Mouse (Mus musculus) adrenal gland, postnatal 36 days (tissue): ENCODE results near the gene Hspa2. TPM values are rescaled to one million over a fixed set of nuclear protein-coding genes. Genes with fewer than 3 reads are reported as not detected.
A peak's percentile ranks its signal among the peaks of the same experiment; 100 is the strongest.

Source experiments
- DNase-seq, 2 experiments: peaks; one replicate each; pipeline ENCODE4 v3.0.0; 2021; ENCODE audit warnings: mixed read lengths in 1 of 2
- long read RNA-seq, 2 experiments: library from polyadenylated mRNA; stranded (forward); transcript quantifications; one replicate each; pipeline ENCODE4 v2.0.0; 2021; ENCODE audit warnings: borderline sequencing depth in 2 of 2
- total RNA-seq, 2 experiments: library from RNA; stranded (reverse); gene quantifications; 2 replicates each; pipeline ENCODE4 v1.2.3; 2021

The Hspa2 gene
- total RNA-seq, result 10 to 100 TPM; 18.5 to 21.5 TPM
- long read RNA-seq, experiment 1, transcript Hspa2-202 (1 exons, 2,526 nt), result major isoform, 57 of 60 reads
- long read RNA-seq, experiment 1, partial matches to known transcripts, result 0 of 60 reads
- long read RNA-seq, experiment 1, other reads (novel, unspliced or antisense), result 1 of 60 reads
- long read RNA-seq, experiment 2, transcript Hspa2-202 (1 exons, 2,526 nt), result major isoform, 32 of 32 reads
- long read RNA-seq, experiment 2, partial matches to known transcripts, result 0 of 32 reads
- long read RNA-seq, experiment 2, other reads (novel, unspliced or antisense), result 0 of 32 reads

DNA sequence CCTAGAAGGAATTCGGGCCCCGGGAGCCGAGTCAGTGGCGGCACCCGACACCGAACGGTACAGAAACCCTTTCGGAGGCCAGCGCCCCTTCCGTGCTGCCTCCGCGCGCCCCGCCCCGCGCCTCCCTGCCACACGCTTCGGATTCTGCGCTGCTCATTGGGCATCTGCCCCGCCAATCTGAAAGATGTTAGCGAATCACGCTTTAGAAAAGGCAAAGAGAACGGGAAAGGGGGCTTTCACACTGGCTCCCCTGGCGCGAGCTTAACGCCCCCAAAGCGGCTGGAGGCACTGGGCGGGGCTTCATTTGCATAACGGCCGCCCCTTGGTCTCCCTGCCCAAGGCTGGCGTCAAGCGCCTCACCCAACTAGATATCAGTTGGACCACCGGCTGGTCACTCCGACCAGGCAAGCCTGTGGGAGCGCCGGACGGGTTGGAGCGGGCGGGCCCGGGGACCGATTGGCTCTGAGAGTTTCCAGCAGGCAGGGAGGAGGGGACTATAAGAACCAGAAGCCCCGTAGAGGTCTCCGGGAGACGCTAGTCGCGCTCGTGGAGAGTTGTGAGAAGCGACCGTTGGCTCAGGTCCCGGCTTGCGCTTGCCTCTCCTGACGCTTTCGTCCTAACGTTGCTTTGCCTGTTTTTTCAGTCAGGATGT is at the start of gene Hspa2:
TSS of gene Hspa2 (plus strand) at position 291 of the 652 bp plus-strand sequence.
- peak; percentile 99 to 100 for DNase-seq

DNA sequence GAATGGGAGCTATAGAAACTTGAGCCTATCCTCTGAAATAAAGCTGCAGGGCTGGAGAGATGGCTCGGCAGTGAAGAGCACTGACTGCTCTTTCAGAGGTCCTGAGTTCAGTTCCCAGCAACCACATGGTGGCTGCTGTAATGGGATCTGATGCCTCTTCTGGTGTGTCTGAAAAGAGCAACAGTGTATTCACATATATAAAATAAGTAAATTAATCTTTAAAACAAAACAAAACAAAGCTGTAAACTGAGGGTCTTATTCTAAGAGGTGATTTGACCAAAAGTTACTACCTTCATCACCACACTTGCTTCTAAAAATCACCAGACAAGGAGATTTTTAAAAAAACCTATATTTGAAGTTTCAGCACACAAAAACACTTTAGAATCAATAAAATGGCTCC is 43.1 kb upstream of the Hspa2 start:
- DNase-seq, result no peak

GRCm38 (mm10) chr12:76361405-76362302 is 42.3 kb upstream of the Hspa2 start:
- DNase-seq, result no peak

DNA sequence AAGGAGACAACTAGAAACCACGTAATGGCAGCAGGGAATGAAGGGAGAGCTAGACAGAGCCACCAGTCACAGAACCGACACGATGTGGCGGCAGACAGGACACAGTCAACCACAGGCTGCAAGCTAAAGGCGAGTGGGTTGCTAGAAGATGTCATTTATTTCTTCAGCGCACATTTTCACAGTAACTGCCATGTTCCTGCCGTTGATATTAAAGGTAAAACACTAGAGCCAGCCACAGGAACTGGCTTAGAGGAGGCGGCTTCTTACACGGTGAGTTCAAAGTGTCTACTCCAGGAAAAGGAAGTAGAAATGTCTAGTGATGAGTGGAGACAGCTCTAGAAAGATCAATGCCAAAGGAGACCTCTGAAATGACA is 41.7 kb upstream of the Hspa2 start:
- DNase-seq, result no peak

- DNase-seq, result no peak
Measured at GRCm38 (mm10) chr12:76366276-76366675, 37.7 kb upstream of the Hspa2 start.

DNA sequence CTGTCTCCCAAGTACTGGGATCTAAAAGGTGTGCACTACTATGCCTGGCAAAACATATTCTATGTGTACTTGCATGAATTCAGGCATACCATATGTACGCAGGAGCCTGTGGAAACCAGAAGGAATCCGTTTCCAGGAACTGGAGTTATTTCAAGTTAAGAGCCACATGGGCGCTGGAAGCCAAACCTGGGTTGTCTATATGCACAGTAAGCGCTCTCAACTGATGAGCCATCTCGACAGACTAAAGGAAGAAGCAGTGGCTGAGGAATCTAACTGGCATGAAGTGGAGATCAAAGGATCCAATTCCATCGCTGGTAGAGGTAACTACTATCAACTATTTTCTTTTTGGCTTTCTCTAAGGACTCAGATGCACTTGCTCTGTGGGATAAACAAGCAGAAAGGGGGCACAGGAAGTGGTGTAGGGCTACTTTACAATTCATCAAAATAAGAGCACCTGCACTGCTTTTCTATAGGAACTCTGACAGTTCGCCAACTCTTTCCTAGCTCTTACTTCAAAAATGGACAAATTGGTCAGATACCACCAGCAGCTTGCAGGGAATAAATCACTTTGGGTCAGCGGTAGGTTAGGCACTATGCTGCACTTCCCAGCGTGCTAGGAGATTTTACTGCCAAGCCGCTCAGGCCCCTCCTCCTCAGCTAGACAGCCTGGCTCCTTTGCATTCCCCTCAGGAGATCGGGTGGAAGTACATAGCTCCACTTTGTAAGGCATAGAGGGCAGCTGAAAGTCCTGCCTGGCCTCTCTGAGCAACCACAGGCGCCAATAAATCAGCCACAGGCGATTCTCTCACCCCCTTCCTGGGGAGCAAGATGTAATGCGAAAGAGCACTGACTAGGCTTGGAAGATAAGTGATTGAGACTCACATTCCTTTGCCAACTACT is 36.6 kb upstream of the Hspa2 start:
- peak; percentile 38 to 59 for DNase-seq

DNA sequence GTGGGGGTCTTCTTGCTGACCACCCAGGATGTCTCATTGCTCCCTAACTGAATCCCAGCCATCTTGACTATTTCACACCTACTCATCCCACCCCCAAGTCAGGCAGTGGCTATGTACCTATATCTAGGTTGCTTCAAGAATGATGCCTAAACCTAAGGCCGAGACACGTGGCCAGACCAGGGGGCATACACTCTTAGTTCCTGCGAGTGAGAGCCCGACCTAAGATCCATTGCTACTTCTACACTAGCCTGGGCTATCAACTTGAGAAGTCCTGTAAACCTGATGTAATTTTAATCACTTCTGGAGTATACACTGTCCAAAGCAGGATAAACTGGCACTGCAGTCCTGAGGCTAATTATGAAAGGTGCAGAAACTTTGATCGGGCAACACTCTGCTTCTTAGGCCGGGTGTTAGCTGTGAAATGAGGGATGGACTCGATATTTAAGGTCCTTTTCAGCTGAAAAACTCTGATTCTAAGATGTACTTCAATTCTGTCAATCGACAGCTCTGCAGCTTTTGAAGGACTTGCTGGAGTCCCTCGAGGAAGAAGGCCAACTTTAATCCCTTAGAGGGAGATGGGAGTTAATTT is 35.7 kb upstream of the Hspa2 start:
- no peak for DNase-seq

DNA sequence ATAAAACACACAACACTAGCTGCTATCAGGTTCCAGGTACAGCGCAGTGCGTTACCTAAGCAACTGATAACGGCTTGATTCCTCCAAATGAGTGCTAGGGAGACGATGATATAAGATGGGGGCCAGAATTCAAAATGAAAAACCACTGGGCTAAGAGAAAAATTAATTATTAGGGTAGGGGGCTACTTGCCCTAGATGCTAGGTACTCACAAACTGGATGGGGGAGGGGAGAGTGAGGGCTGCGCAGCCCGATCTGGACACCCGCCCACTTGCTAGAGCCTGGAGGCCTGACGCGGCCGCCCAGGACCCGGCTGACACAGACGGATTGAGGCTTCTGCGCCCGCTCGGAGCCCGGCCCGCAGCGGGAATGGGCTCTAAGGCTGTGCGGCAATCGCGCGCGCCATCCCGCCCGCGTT is 35.2 kb upstream of the Hspa2 start:
- DNase-seq, result peak; percentile 57 to 73

DNA sequence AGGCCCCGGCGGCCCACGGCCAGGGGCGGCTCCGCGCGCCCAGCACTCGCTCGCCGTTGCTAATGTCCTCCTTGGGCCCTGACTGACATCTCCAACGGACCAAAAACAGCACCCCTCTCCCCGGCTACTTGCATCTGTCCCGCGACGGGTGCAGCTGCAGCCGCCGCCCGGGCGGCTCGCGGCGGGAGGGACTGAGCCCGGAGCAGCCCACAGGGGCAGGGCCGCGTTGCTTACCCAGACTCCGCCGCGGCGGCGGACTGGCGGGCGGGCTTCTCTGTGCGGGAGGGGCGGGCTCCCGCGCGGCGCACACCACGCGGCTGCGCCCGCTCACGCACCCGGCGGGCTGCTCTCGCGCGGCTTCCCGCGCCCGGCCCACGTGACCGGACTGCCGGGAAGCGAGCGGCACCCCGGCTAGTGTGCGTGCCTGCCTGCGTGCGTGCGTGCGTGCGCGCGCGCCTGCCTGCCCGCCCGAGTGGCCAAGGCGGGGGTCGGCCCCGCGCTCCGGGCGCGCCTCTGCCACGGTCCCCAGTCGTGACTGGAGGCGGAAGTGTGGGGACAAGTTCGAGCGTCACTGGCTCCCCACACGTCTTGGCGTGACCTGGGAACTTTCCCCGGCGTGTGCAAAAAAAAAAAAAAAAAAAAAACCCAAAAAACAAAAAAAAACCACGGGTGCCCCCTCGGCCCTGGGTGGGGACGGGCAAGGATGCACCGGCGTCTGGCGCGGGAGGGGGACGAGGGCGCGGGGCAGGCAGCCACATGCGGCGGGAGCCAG is 34.6 kb upstream of the Hspa2 start, which contains the start of gene Zbtb25:
TSS of gene Zbtb25 (minus strand) at position 397 of the 772 bp plus-strand sequence.
- DNase-seq, result peak; percentile 85 to 93

- DNase-seq, result peak; percentile 84 to 87
Measured at GRCm38 (mm10) chr12:76369978-76370830, 33.8 kb upstream of the Hspa2 start, which contains the start of gene Zbtb1. TSS of gene Zbtb1 (plus strand) at chr12:76370266.

- DNase-seq, result peak; percentile 88 to 90
Measured at GRCm38 (mm10) chr12:76370831-76371571, 33.0 kb upstream of the Hspa2 start.

GRCm38 (mm10) chr12:76372046-76372445 is 31.9 kb upstream of the Hspa2 start:
- DNase-seq, result no peak

DNA sequence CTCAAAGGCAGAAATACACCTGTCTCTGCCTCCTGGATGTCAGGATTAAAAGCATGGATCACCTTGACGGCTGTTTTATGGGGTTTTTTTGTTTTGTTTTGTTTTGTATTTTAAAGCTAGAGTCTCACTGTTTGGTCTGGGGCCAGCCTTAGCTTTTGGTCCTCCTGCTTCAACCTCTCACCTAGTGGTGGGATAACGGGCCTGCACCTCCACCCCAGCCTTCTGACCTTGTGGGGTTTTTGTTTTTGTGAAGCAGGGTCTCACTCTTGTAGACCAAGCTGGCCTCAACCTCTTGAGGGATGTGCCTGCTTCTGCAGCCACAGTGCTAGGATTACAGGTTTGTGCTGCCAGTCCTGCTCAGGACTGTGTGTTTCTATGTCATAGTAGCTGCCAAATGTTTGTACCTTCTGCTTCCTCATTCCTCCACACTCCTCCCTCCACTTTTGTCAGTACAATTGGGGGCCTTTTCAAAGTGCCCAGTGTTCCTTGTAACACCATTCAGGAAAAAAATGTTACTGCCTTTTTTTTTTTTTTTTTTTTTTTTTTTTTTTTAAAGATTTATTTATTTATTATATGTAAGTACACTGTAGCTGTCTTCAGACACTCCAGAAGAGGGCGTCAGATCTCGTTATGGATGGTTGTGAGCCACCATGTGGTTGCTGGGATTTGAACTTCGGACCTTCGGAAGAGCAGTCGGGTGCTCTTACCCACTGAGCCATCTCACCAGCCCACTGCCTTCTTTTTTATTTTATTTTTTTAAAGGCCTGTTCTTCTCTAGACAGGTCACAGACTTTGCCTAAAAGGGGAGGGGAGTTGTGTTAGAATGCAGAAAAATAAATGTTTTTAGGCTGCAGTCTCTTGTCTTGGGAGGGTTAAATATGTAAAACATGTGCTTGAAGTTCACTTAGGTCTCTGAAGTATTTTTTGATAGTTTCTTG is 30.8 kb upstream of the Hspa2 start:
- no peak for DNase-seq

DNA sequence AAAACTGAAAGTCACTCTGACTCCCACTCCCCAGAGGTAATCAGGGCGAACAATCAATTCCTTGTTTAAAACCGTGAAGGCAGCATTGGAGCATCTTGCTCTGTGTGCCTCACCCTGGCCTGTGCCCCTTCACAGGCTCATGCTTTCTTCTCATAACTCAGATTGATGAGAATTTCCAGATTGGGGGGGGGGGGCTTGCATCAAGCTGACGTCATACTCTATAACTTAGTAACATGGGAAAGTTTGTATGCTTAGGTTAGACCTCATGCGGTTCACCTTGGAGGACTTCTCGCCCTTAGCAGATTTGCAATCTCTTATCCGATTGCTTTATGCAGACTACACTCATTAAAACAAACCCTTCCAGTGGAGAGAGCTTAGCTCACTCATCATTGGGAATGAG is 30.0 kb upstream of the Hspa2 start:
- no peak for DNase-seq

- DNase-seq, result no peak
Measured at GRCm38 (mm10) chr12:76374911-76375310, 29.1 kb upstream of the Hspa2 start.

DNA sequence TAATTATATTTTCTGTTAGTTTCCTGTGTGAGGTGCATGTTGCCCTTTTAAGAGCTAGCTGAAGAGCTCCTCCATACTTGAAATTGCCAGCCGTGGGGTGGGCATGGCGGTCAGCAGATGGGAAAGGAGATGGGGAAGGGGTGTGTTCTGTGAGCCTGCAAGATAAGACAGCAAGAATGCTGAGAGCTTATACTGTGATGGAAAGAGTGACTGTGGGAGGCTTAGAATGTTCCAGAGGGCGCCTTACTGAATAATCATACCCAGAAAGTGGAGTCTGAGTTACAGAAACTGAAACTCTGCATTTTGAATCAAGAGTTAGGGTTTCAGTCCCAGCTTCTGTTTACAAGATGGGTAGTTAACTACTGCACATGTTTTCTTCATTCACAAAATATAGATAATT is 28.5 kb upstream of the Hspa2 start:
- no peak for DNase-seq

GRCm38 (mm10) chr12:76376649-76377048 is 27.3 kb upstream of the Hspa2 start:
- DNase-seq, result peak in 1 of 2 experiments; percentile 35
